Mouse (Mus musculus) lung, adult 10 weeks (tissue): ENCODE measurements around the gene Lmf2. TPM values are rescaled to one million over a fixed set of nuclear protein-coding genes. Genes with fewer than 3 reads are reported as not detected.

ENCODE experiments used
- polyA plus RNA-seq: library from polyadenylated mRNA; stranded (reverse); fragments of 350-450 nt; fragmentation: Illumina TruSeq; extraction: RNeasy Lipid Tissue Mini Kit (QIAGEN cat#74804); gene quantifications from one replicate; pipeline ENCODE4 v1.2.3, GENCODE M21; 2014; ENCODE audit warnings: low read depth, low replicate concordance; ENCODE audit not compliant: insufficient read depth

The Lmf2 gene
- 23.1 TPM for polyA plus RNA-seq

DNA sequence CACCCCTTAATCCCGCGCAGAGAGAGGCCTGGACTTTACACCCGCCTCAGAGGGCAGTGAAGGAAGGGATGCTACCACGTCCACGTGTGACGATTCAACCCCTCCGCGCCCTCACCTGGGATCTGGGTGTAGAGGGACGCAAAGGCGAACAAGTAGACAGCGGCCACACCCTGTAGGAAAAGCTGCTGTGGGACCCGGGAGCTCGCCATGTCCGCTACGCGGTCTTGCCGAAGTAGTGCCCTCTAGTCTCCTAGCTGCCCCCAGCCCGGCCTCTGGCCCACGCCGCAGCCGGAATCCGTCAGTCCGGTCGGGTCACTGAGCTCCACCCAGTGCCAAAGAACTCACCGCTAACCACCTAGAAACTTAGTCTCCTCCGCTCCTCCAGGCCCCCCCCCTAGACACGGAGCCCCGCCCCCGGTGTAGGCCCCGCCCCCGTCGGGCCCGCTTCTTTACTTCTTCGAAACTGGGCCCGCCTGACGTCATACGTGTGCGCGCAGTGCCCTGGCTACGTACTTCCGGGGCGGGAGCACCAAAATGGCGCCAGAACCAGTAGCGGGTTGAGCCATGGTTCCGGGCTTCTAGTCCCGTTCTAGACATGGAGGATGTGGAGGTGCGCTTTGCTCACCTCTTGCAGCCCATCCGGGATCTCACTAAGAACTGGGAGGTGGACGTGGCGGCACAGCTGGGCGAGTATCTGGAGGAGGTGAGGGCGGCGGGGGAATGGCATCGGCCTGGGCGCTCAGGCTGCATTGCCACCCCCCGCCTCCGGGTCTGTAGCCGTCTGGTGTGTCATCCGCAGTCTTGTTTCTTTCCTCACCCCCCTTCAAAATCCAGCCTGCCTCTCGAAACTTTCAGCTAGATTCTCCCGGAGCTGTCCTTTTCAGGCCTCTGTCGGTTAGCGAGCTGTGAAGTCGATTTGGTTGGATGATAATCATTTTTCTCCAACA is at the start of gene Lmf2, which contains the start of gene Ncaph2:
Gene Lmf2, minus strand, starts transcription at position 419 of the 947 bp plus-strand sequence.
Gene Ncaph2, plus strand, starts transcription at position 479 of the 947 bp plus-strand sequence.

GRCm38 (mm10) chr15:89384617-89385016 is 29.2 kb upstream of the Lmf2 start, which contains the start of gene Klhdc7b:
Klhdc7b (plus strand) TSS chr15:89384917.

GRCm38 (mm10) chr15:89378831-89379401 is 23.5 kb upstream of the Lmf2 start, which contains the start of gene Odf3b:
Odf3b (minus strand) TSS chr15:89379282.

DNA sequence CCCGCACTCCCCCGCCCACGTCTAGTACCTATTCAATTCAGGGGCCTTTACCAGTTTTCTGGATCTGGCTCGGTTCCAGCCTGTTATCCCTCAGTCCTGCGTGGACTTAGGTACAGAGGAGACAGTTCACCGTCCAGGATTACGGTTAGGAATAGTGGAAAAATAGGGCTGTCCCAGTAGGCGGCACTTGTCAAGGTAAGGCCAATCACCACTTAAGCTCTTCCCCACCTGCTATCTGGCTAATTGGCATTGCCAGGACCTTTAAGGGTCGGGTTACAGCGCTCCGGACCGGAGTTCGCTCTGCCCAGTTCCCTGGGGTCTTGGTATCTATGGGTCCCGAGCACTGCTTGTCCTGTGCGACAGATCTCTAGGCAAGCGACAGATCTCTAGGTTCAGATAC is 21.5 kb upstream of the Lmf2 start, which contains the start of gene Tymp:
Gene Tymp, minus strand, starts transcription at position 83 of the 400 bp plus-strand sequence.

DNA sequence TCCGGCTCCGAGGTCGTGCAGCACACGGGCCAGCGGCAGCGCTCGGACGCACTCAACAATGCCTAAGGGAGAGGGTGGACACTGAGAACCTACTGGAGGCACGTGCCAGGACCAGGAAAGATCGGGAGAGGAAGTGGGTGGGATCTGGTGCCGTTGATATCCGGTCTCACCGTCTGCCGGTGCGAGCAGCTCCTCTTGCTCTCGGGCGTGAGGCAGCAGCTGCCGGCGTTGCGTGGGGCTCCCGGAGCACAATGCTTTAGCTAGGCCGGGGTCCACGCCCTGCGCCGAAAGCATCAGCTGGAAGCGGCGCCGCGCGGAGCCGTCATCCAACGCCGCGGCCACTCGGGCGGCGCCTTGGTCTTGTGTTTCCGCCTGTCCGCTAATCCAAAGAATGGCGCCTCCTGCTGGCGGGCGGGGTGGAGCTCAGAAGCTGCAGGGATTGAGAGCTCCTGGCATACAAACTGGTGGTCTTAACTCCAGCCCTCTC is 18.3 kb upstream of the Lmf2 start, which contains the start of gene Sco2:
Gene Sco2, minus strand, starts transcription at position 85 of the 487 bp plus-strand sequence.

DNA sequence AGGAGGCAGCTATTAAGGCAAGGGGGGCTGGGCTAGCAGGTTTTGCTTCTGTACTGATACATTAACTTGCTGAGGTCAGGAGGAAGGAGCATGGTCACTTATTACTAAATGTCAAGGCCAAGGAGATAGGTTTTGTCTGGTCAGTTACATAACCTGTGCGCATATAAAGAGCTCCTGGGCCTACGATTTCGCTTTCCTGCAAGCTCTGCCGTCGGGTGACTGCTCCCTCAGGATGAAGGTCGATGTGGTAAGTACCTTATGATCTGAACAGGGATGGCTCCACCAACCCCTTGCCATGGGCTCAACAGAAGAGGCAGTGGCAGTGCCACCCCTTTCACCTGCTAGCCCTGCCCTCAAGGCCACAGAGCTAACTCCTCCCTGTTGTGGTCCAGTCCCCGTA is 21.2 kb downstream of the Lmf2 start, which contains the start of gene Miox:
Gene Miox, plus strand, starts transcription at position 128 of the 400 bp plus-strand sequence.

GRCm38 (mm10) chr15:89322670-89323522 is 32.6 kb downstream of the Lmf2 start, which contains the start of gene Adm2:
Adm2 (plus strand) TSS chr15:89322720.

DNA sequence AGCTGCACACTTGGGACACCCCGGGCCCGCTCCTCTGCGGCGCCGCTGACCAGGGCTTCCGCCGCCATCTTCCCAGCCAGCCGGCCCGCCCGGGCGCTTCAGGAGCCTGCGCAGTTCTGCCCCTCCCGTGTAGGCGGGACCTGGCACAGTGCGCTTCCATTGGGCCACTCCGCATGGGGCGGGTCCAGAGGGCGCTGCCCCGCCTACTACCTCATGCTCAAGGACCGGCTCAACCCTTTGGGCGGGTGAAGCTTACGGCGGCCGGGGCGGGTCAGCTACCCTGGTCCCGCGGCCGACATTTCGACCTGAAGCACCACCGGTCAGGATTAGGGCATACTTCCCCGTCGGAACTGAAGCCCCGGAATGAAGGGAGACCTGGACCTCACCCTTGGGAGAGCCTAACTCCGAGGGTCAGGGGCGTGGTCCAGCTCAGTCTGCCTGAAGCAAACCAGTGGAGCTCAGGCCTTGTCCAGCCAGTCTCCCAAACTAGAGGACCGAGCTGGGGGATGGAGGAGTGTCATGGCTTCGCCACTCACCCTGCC is 40.2 kb downstream of the Lmf2 start, which contains the start of gene Sbf1:
Gene Sbf1, minus strand, starts transcription at position 122 of the 542 bp plus-strand sequence.

Other genes starting within 250 kb of the Lmf2 start
- 6.4 TPM for gene Tubgcp6, start 232.5 kb downstream of the Lmf2 start, polyA plus RNA-seq
- gene Hdac10, start 227.0 kb downstream of the Lmf2 start, polyA plus RNA-seq, result 10.1 TPM
- 26.9 TPM for gene Mapk12, start 215.0 kb downstream of the Lmf2 start, polyA plus RNA-seq
- gene Mapk11, start 206.0 kb downstream of the Lmf2 start, polyA plus RNA-seq, result 8.1 TPM
- gene Plxnb2, start 174.9 kb downstream of the Lmf2 start, polyA plus RNA-seq, result 120 TPM
- 3.5 TPM for gene Dennd6b, start 159.2 kb downstream of the Lmf2 start, polyA plus RNA-seq
- gene Ppp6r2, start 144.1 kb downstream of the Lmf2 start, polyA plus RNA-seq, result 13.9 TPM
- gene Sbf1, start 40.3 kb downstream of the Lmf2 start, polyA plus RNA-seq, result 32.8 TPM
- gene Adm2, start 32.9 kb downstream of the Lmf2 start, polyA plus RNA-seq, result not detected
- gene Miox, start 21.3 kb downstream of the Lmf2 start, polyA plus RNA-seq, result not detected
- 62.3 TPM for gene Ncaph2, start 60 bp upstream of the Lmf2 start, polyA plus RNA-seq
- 18.5 TPM for gene Sco2, start 18.2 kb upstream of the Lmf2 start, polyA plus RNA-seq
- gene Tymp, start 21.4 kb upstream of the Lmf2 start, polyA plus RNA-seq, result 3.3 TPM
- gene Odf3b, start 23.6 kb upstream of the Lmf2 start, polyA plus RNA-seq, result 25.2 TPM
- gene Klhdc7b, start 29.3 kb upstream of the Lmf2 start, polyA plus RNA-seq, result not detected
- not detected for gene Syce3, start 54.8 kb upstream of the Lmf2 start, polyA plus RNA-seq
- 5.5 TPM for gene Cpt1b, start 70.2 kb upstream of the Lmf2 start, polyA plus RNA-seq
- gene C730034F03Rik, start 73.9 kb upstream of the Lmf2 start, polyA plus RNA-seq, result 0.62 TPM
- 0.08 TPM for gene Gm44502, start 74.0 kb upstream of the Lmf2 start, polyA plus RNA-seq
- gene Chkb, start 74.2 kb upstream of the Lmf2 start, polyA plus RNA-seq, result 46.8 TPM
- gene Mapk8ip2, start 98.3 kb upstream of the Lmf2 start, polyA plus RNA-seq, result not detected
- gene Arsa, start 121.8 kb upstream of the Lmf2 start, polyA plus RNA-seq, result 20.2 TPM
- 16.7 TPM for gene Shank3, start 144.0 kb upstream of the Lmf2 start, polyA plus RNA-seq
- gene Acr, start 212.7 kb upstream of the Lmf2 start, polyA plus RNA-seq, result 0.23 TPM
- 14.7 TPM for gene Rabl2, start 236.3 kb upstream of the Lmf2 start, polyA plus RNA-seq